8 mouse cellular contexts compared by ENCODE assay signal in the genomic region with DNA sequence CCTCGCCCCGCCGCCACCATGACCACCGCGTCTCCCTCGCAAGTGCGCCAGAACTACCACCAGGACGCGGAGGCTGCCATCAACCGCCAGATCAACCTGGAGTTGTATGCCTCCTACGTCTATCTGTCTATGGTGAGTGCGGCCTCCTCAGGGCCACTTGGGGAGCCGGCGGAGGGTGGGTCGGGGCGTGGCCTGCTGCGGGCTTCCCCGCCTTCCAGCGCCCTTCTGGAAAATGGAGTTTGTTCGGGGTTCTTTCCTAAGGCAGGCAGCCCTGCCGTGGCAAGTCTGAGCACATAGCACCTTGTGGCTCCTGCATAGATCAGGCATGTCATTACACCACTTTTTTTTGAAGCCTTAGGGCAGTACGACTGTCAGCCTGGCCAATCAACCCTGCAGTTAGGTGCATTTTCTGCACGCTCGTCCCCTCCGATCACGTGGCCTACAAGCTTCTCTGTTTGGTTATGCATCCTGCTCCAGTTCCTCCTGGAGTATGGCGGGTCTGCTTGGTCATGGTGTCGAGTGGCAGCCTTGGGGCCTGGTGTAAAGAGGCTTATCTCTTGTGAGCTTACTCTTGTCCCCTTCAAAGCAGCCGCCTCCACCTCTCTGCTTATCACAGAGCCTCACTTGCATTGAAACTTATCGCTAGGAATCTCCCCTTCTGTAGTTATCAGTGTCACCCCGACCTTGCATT. TPM values are rescaled to one million over a fixed set of nuclear protein-coding genes. Genes with fewer than 3 reads are reported as not detected.
DNase-seq lines count a peak whose midpoint lies in the region; ATAC-seq and TF ChIP-seq lines count a peak whose summit lies in the region.

No protein-coding gene starts in this region.

- TF ChIP-seq CTCF in intestine, postnatal 0 days (IDR thresholded peaks at IDR 0.05; ENCODE audit: low read depth): peak; percentile 20; the same call in 1 of the 2 replicates
- peak; percentile 29; the same call in 1 of the 2 replicates for TF ChIP-seq CTCF in liver, embryonic 14.5 days (IDR thresholded peaks at IDR 0.05; ENCODE audit: low read depth)

- H3K27ac ChIP-seq in intestine, postnatal 0 days (ENCODE audit: low read depth, low read length): peak overlapping the region; percentile 99
- H3K27ac ChIP-seq in liver, embryonic 14.5 days: peak overlapping the region; percentile 97
- peak overlapping the region; percentile 79 for H3K27ac ChIP-seq in neural tube, embryonic 12.5 days

- H3K27me3 ChIP-seq in intestine, postnatal 0 days (replicated peaks; ENCODE audit: control insufficient read depth, insufficient read depth, low read length): no peaks in the 10 kb centered on the region
- no peaks in the 10 kb centered on the region for H3K27me3 ChIP-seq in liver, embryonic 14.5 days (ENCODE audit: control insufficient read depth, insufficient read depth, low read length)
- no peaks in the 10 kb centered on the region for H3K27me3 ChIP-seq in neural tube, embryonic 12.5 days (replicated peaks)

- H3K9me3 ChIP-seq in intestine, postnatal 0 days (ENCODE audit: control insufficient read depth): no peaks in the 10 kb centered on the region
- H3K9me3 ChIP-seq in liver, embryonic 14.5 days (ENCODE audit: control insufficient read depth, low read length): no peaks in the 10 kb centered on the region
- no peaks in the 10 kb centered on the region for H3K9me3 ChIP-seq in neural tube, embryonic 12.5 days

- H3K36me3 ChIP-seq in intestine, postnatal 0 days (ENCODE audit: control insufficient read depth, insufficient read depth): peaks cover 21% of the 10 kb centered on the region
- H3K36me3 ChIP-seq in liver, embryonic 14.5 days (replicated peaks; ENCODE audit: control insufficient read depth, insufficient read depth, low read depth): peaks cover 31% of the 10 kb centered on the region
- peaks cover 21% of the 10 kb centered on the region for H3K36me3 ChIP-seq in neural tube, embryonic 12.5 days

- DNase-seq in left cerebral cortex, adult 18-20 months (ENCODE audit: low spot score in 2 of 2): peak; percentile 43 to 60
- DNase-seq in left cerebral cortex, adult 11 months (ENCODE audit: low spot score): no peak
- DNase-seq in cerebellum, postnatal 36 days: peak; percentile 67
- DNase-seq in gastrocnemius, postnatal 14 days: peak; percentile 77
- DNase-seq in liver, embryonic 14.5 days (ENCODE audit: low read depth in 3 of 3, low spot score in 3 of 3): peak; percentile 82 to 83 (median 82)
- DNase-seq in testis, postnatal 14 days (ENCODE audit: low spot score): peak; percentile 46

- H3K4me3 ChIP-seq in intestine, postnatal 0 days (ENCODE audit: low read depth, low read length): peak overlapping the region; percentile 99
- H3K4me3 ChIP-seq in liver, embryonic 14.5 days (ENCODE audit: insufficient read depth in 1 of 2, low read depth in 2 of 2, low read length in 2 of 2): peak overlapping the region; percentile 93 to 100
- peak overlapping the region; percentile 85 for H3K4me3 ChIP-seq in neural tube, embryonic 12.5 days

- intact Hi-C loops in gastrocnemius, postnatal 14 days (cut with DNase I; ENCODE audit: low total_unique reads): no loop called here

- peak; percentile 93 for TF ChIP-seq EP300 in liver, embryonic 14.5 days (IDR thresholded peaks at IDR 0.05; ENCODE audit: low read depth)

- peaks cover 13% of the 10 kb centered on the region for H3K4me1 ChIP-seq in intestine, postnatal 0 days (replicated peaks; ENCODE audit: control insufficient read depth, insufficient read depth, low read length)
- H3K4me1 ChIP-seq in liver, embryonic 14.5 days (replicated peaks; ENCODE audit: control insufficient read depth in 2 of 2, insufficient read depth in 2 of 2, low read length in 1 of 2): peaks cover 41 to 47% of the 10 kb centered on the region in 2 experiments
- peaks cover 20% of the 10 kb centered on the region for H3K4me1 ChIP-seq in neural tube, embryonic 12.5 days

- under 1% methylated on average over 30 of the region's 31 CpGs for WGBS in intestine, postnatal 0 days
- 0% methylated on average over 31 of the region's 31 CpGs for WGBS in liver, embryonic 14.5 days (ENCODE audit: insufficient replicate concordance)
- under 1% methylated on average over 31 of the region's 31 CpGs for WGBS in neural tube, embryonic 12.5 days

- H3K4me2 ChIP-seq in intestine, postnatal 0 days (replicated peaks; ENCODE audit: low read depth): peak overlapping the region; percentile 74
- peak overlapping the region; percentile 98 for H3K4me2 ChIP-seq in liver, embryonic 14.5 days (ENCODE audit: low read depth)
- H3K4me2 ChIP-seq in neural tube, embryonic 12.5 days (replicated peaks): peak overlapping the region; percentile 87

- ATAC-seq in intestine, postnatal 0 days: peak; percentile 77
- peak; percentile 78 for ATAC-seq in liver, embryonic 14.5 days (ENCODE audit: insufficient read depth)
- peak; percentile 78 for ATAC-seq in neural tube, embryonic 12.5 days (ENCODE audit: low FRiP score, low read depth)

- peak overlapping the region; percentile 98 for H3K9ac ChIP-seq in intestine, postnatal 0 days (ENCODE audit: low read depth, low read length)
- peak overlapping the region; percentile 99 for H3K9ac ChIP-seq in liver, embryonic 14.5 days (replicated peaks)
- H3K9ac ChIP-seq in neural tube, embryonic 12.5 days: peak overlapping the region; percentile 84

RNA-seq across cellular contexts. Expression of a gene that starts 2.6 kb away (rescaled TPM):
- total RNA-seq in left cerebral cortex, adult 18-20 months (2021): 1,000 to 10,000 TPM; 2,362 to 2,428 TPM
- 1,000 to 10,000 TPM; 2,162 to 2,185 TPM for total RNA-seq in gastrocnemius, postnatal 14 days (2021)
- 6,780 and 7,050 TPM in 2 replicates for polyA plus RNA-seq in intestine, postnatal 0 days (2015; fragmentation: Nextera tagmentation; extraction: Ambion mirVana)
- polyA plus RNA-seq in liver, embryonic 14.5 days (2012; rRNA removed): 1,645 and 1,653 TPM in 2 replicates
- polyA plus RNA-seq in liver, embryonic 14.5 days (2014; fragmentation: Nextera tagmentation; extraction: Ambion mirVana): 3,787 and 3,976 TPM in 2 replicates
- polyA plus RNA-seq in neural tube, embryonic 12.5 days (2016; fragmentation: Nextera tagmentation; extraction: Ambion mirVana): 1,314 and 1,378 TPM in 2 replicates

RNA-seq across cellular contexts. Expression of a gene that starts 18.4 kb away (rescaled TPM):
- 1 to 10 TPM; 1.0 to 1.1 TPM for total RNA-seq in left cerebral cortex, adult 18-20 months (2021)
- under 1 TPM; 0.29 to 0.41 TPM for total RNA-seq in gastrocnemius, postnatal 14 days (2021)
- 0.61 and 0.89 TPM in 2 replicates for polyA plus RNA-seq in intestine, postnatal 0 days (2015; fragmentation: Nextera tagmentation; extraction: Ambion mirVana)
- polyA plus RNA-seq in liver, embryonic 14.5 days (2012; rRNA removed): 0.08 TPM in 1 of 2 replicates, not detected in the other
- polyA plus RNA-seq in liver, embryonic 14.5 days (2014; fragmentation: Nextera tagmentation; extraction: Ambion mirVana): 0.09 and 0.10 TPM in 2 replicates
- 1.0 and 1.9 TPM in 2 replicates for polyA plus RNA-seq in neural tube, embryonic 12.5 days (2016; fragmentation: Nextera tagmentation; extraction: Ambion mirVana)

RNA-seq across cellular contexts. Expression of a gene that starts 18.5 kb away (rescaled TPM):
- total RNA-seq in left cerebral cortex, adult 18-20 months (2021): 10 to 100 TPM in 1 of 2 experiments, 1 to 10 TPM in 1; 9.6 to 10.2 TPM
- 10 to 100 TPM in 1 of 2 experiments, 1 to 10 TPM in 1; 7.4 to 11.6 TPM for total RNA-seq in gastrocnemius, postnatal 14 days (2021)
- 63.6 and 65.8 TPM in 2 replicates for polyA plus RNA-seq in intestine, postnatal 0 days (2015; fragmentation: Nextera tagmentation; extraction: Ambion mirVana)
- polyA plus RNA-seq in liver, embryonic 14.5 days (2012; rRNA removed): 116 and 122 TPM in 2 replicates
- 240 and 255 TPM in 2 replicates for polyA plus RNA-seq in liver, embryonic 14.5 days (2014; fragmentation: Nextera tagmentation; extraction: Ambion mirVana)
- polyA plus RNA-seq in neural tube, embryonic 12.5 days (2016; fragmentation: Nextera tagmentation; extraction: Ambion mirVana): 26.3 and 29.6 TPM in 2 replicates

RNA-seq across cellular contexts. Expression of a gene that starts 58.4 kb away (rescaled TPM):
- 10 to 100 TPM; 32.2 to 32.6 TPM for total RNA-seq in left cerebral cortex, adult 18-20 months (2021)
- total RNA-seq in gastrocnemius, postnatal 14 days (2021): 1 to 10 TPM; 5.4 to 6.0 TPM
- 4.7 and 4.8 TPM in 2 replicates for polyA plus RNA-seq in intestine, postnatal 0 days (2015; fragmentation: Nextera tagmentation; extraction: Ambion mirVana)
- 8.2 and 8.3 TPM in 2 replicates for polyA plus RNA-seq in liver, embryonic 14.5 days (2012; rRNA removed)
- 4.4 and 5.1 TPM in 2 replicates for polyA plus RNA-seq in liver, embryonic 14.5 days (2014; fragmentation: Nextera tagmentation; extraction: Ambion mirVana)
- polyA plus RNA-seq in neural tube, embryonic 12.5 days (2016; fragmentation: Nextera tagmentation; extraction: Ambion mirVana): 11.4 and 13.3 TPM in 2 replicates
